Mouse (Mus musculus): Measurements from ENCODE around the gene Actrt2. TPM values are rescaled to one million over a fixed set of nuclear protein-coding genes. Genes with fewer than 3 reads are reported as not detected.

Actrt2 gene
- polyA plus RNA-seq, 1 experiment from 2014 or later, result not detected

GRCm38 (mm10) chr4:154675441-154676000, 7.9 kb upstream of the Actrt2 start:
- Histone ChIP-seq H3K36me3 (no peaks in the 10 kb centered on the region), H3K27ac (0 out of 2 replicates have a peak overlapping the region, but pooled peaks have one; percentile 17), H3K9me3 (no peaks in the 10 kb centered on the region), H3K27me3 (peaks cover 23% of the 10 kb centered on the region), H3K4me1 (peaks cover 13% of the 10 kb centered on the region), H3K9ac (no peak overlapping the region), H3K4me3 (no peak overlapping the region), H3K4me2 (no peak overlapping the region)
- 64% methylated on average over 10 of the region's 10 CpGs for WGBS
- ATAC-seq (ENCODE audit: insufficient number of reproducible peaks, insufficient read depth, low FRiP score, low TSS enrichment, low read depth), result no peak

- Histone ChIP-seq H3K4me1 (peaks cover 13% of the 10 kb centered on the region), H3K4me3 (peak overlapping the region; percentile 3; the same call in 1 of the 2 replicates), H3K36me3 (no peaks in the 10 kb centered on the region), H3K27me3 (peaks cover 23% of the 10 kb centered on the region), H3K9me3 (no peaks in the 10 kb centered on the region), H3K9ac (no peak overlapping the region), H3K4me2 (peak overlapping the region; percentile 40; the same call in 1 of the 2 replicates), H3K27ac (0 out of 2 replicates have a peak overlapping the region, but pooled peaks have one; percentile 17)
- WGBS, result 36% methylated on average over 15 of the region's 15 CpGs
- ATAC-seq (ENCODE audit: insufficient number of reproducible peaks, insufficient read depth, low FRiP score, low TSS enrichment, low read depth), result no peak
Observed at GRCm38 (mm10) chr4:154674966-154675365, 7.3 kb upstream of the Actrt2 start.

- ATAC-seq (ENCODE audit: insufficient number of reproducible peaks, insufficient read depth, low FRiP score, low TSS enrichment, low read depth), result no peak
- H3K4me3 ChIP-seq, result peak overlapping the region; percentile 3; the same call in 1 of the 2 replicates
- no peaks in the 10 kb centered on the region for H3K36me3 ChIP-seq
- 0 out of 2 replicates have a peak overlapping the region, but pooled peaks have one; percentile 17 for H3K27ac ChIP-seq
- H3K4me1 ChIP-seq, result peaks cover 13% of the 10 kb centered on the region
- peaks cover 23% of the 10 kb centered on the region for H3K27me3 ChIP-seq
- H3K4me2 ChIP-seq, result peak overlapping the region; percentile 40; the same call in 1 of the 2 replicates
- H3K9ac ChIP-seq, result no peak overlapping the region
- H3K9me3 ChIP-seq, result no peaks in the 10 kb centered on the region
- WGBS, result 2% methylated on average over 12 of the region's 12 CpGs
Observed at GRCm38 (mm10) chr4:154674541-154674940, 6.9 kb upstream of the Actrt2 start.

- peaks cover 22% of the 10 kb centered on the region for H3K27me3 ChIP-seq
- no peaks in the 10 kb centered on the region for H3K9me3 ChIP-seq
- H3K9ac ChIP-seq, result no peak overlapping the region
- WGBS, result 92% methylated on average over 4 of the region's 4 CpGs
- H3K4me2 ChIP-seq, result no peak overlapping the region
- H3K4me3 ChIP-seq, result no peak overlapping the region
- no peak for ATAC-seq (ENCODE audit: insufficient number of reproducible peaks, insufficient read depth, low FRiP score, low TSS enrichment, low read depth)
- peaks cover 13% of the 10 kb centered on the region for H3K4me1 ChIP-seq
- no peaks in the 10 kb centered on the region for H3K36me3 ChIP-seq
- no peak overlapping the region for H3K27ac ChIP-seq
Observed at GRCm38 (mm10) chr4:154673986-154674385, 6.3 kb upstream of the Actrt2 start.

GRCm38 (mm10) chr4:154672027-154672426, 4.4 kb upstream of the Actrt2 start:
- no peak overlapping the region for H3K4me2 ChIP-seq
- peaks cover 13% of the 10 kb centered on the region for H3K4me1 ChIP-seq
- no peak for ATAC-seq (ENCODE audit: insufficient number of reproducible peaks, insufficient read depth, low FRiP score, low TSS enrichment, low read depth)
- no peak overlapping the region for H3K9ac ChIP-seq
- H3K27ac ChIP-seq, result no peak overlapping the region
- no peaks in the 10 kb centered on the region for H3K36me3 ChIP-seq
- peaks cover 16% of the 10 kb centered on the region for H3K27me3 ChIP-seq
- WGBS, result 15% methylated on average over 1 of the region's 1 CpGs
- no peak overlapping the region for H3K4me3 ChIP-seq
- H3K9me3 ChIP-seq, result no peaks in the 10 kb centered on the region

GRCm38 (mm10) chr4:154671232-154671912, 3.7 kb upstream of the Actrt2 start:
- H3K4me1 ChIP-seq, result peaks cover 13% of the 10 kb centered on the region
- H3K27ac ChIP-seq, result no peak overlapping the region

GRCm38 (mm10) chr4:154662681-154663215, 4.9 kb downstream of the Actrt2 start:
- 0 out of 2 replicates have a peak overlapping the region, but pooled peaks have one; percentile 16 for H3K9ac ChIP-seq
- H3K27me3 ChIP-seq, result peaks cover 17% of the 10 kb centered on the region
- no peaks in the 10 kb centered on the region for H3K36me3 ChIP-seq
- H3K4me2 ChIP-seq, result no peak overlapping the region
- H3K4me3 ChIP-seq, result no peak overlapping the region
- ATAC-seq (ENCODE audit: insufficient number of reproducible peaks, insufficient read depth, low FRiP score, low TSS enrichment, low read depth), result no peak
- H3K9me3 ChIP-seq, result no peaks in the 10 kb centered on the region
- peaks cover 15% of the 10 kb centered on the region for H3K4me1 ChIP-seq
- no peak overlapping the region for H3K27ac ChIP-seq
- 48% methylated on average over 12 of the region's 12 CpGs for WGBS

More at GRCm38 (mm10) chr4:154671232-154671912, 3.7 kb upstream of the Actrt2 start:
- H3K4me3 ChIP-seq, result no peak overlapping the region
- no peak overlapping the region for H3K9ac ChIP-seq
- H3K27me3 ChIP-seq, result peaks cover 15% of the 10 kb centered on the region
- ATAC-seq (ENCODE audit: insufficient number of reproducible peaks, insufficient read depth, low FRiP score, low TSS enrichment, low read depth), result no peak
- no peaks in the 10 kb centered on the region for H3K36me3 ChIP-seq
- WGBS, result 49% methylated on average over 8 of the region's 8 CpGs
- H3K9me3 ChIP-seq, result no peaks in the 10 kb centered on the region
- H3K4me2 ChIP-seq, result no peak overlapping the region

- 45% methylated on average over 6 of the region's 6 CpGs for WGBS
- peaks cover 17% of the 10 kb centered on the region for H3K27me3 ChIP-seq
- H3K36me3 ChIP-seq, result no peaks in the 10 kb centered on the region
- no peak overlapping the region for H3K4me3 ChIP-seq
- no peaks in the 10 kb centered on the region for H3K9me3 ChIP-seq
- H3K4me2 ChIP-seq, result no peak overlapping the region
- no peak overlapping the region for H3K27ac ChIP-seq
- ATAC-seq (ENCODE audit: insufficient number of reproducible peaks, insufficient read depth, low FRiP score, low TSS enrichment, low read depth), result no peak
- no peak overlapping the region for H3K9ac ChIP-seq
- H3K4me1 ChIP-seq, result peaks cover 16% of the 10 kb centered on the region
Observed at GRCm38 (mm10) chr4:154661256-154661655, 6.4 kb downstream of the Actrt2 start.

GRCm38 (mm10) chr4:154660025-154660424, 7.6 kb downstream of the Actrt2 start:
- no peak overlapping the region for H3K4me2 ChIP-seq
- ATAC-seq (ENCODE audit: insufficient number of reproducible peaks, insufficient read depth, low FRiP score, low TSS enrichment, low read depth), result no peak
- peaks cover 16% of the 10 kb centered on the region for H3K4me1 ChIP-seq
- no peaks in the 10 kb centered on the region for H3K9me3 ChIP-seq
- H3K9ac ChIP-seq, result no peak overlapping the region
- H3K27me3 ChIP-seq, result peaks cover 13% of the 10 kb centered on the region
- H3K36me3 ChIP-seq, result no peaks in the 10 kb centered on the region
- no peak overlapping the region for H3K27ac ChIP-seq
- no peak overlapping the region for H3K4me3 ChIP-seq

GRCm38 (mm10) chr4:154655134-154655910, 12.3 kb downstream of the Actrt2 start:
- Histone ChIP-seq H3K27ac (no peak overlapping the region), H3K36me3 (no peaks in the 10 kb centered on the region), H3K4me3 (no peak overlapping the region), H3K27me3 (no peaks in the 10 kb centered on the region), H3K4me1 (peaks cover 11% of the 10 kb centered on the region), H3K9ac (no peak overlapping the region), H3K9me3 (no peaks in the 10 kb centered on the region), H3K4me2 (no peak overlapping the region)
- WGBS, result 86% methylated on average over 15 of the region's 15 CpGs
- ATAC-seq (ENCODE audit: insufficient number of reproducible peaks, insufficient read depth, low FRiP score, low TSS enrichment, low read depth), result no peak

GRCm38 (mm10) chr4:154652494-154652893, 15.2 kb downstream of the Actrt2 start:
- Histone ChIP-seq H3K4me3 (no peak overlapping the region), H3K27me3 (peaks cover 3% of the 10 kb centered on the region; the same call in 1 of the 2 replicates), H3K9me3 (no peaks in the 10 kb centered on the region), H3K4me1 (peaks cover 7% of the 10 kb centered on the region), H3K4me2 (no peak overlapping the region), H3K27ac (no peak overlapping the region), H3K9ac (peak overlapping the region; percentile 44; the same call in 1 of the 2 replicates), H3K36me3 (no peaks in the 10 kb centered on the region)
- 13% methylated on average over 5 of the region's 5 CpGs for WGBS
- no peak for ATAC-seq (ENCODE audit: insufficient number of reproducible peaks, insufficient read depth, low FRiP score, low TSS enrichment, low read depth)

Measured in embryonic facial prominence, embryonic 13.5 days (tissue).